Mouse (Mus musculus) heart, postnatal 0 days (tissue): ENCODE data around the gene Ttc25.

Experiments
- CTCF ChIP-seq: IDR thresholded peaks from 2 replicates; pipeline ENCODE4 v1.5.1; 2016; ENCODE audit warnings: antibody characterized with exemption, control low read depth, low read depth
- EP300 ChIP-seq: IDR thresholded peaks from 2 replicates; pipeline ENCODE4 v1.6.1; 2016; ENCODE audit warnings: antibody characterized with exemption, low read depth

- TF ChIP-seq EP300, result no peak
- TF ChIP-seq CTCF, result no peak
These were observed 43.1 kb downstream of the Ttc25 start for GRCm38 (mm10) chr11:100588462-100588861.
